Mouse (Mus musculus) ES-E14 (cell line): Measurements from ENCODE around the gene Man1c1.

Experiments
- CHD2 ChIP-seq: IDR thresholded peaks from 2 replicates; pipeline ENCODE4 v1.6.1; 2014; ENCODE audit warnings: mild to moderate bottlenecking, low read depth, low read length, inconsistent platforms
- HCFC1 ChIP-seq: IDR thresholded peaks from 2 replicates; pipeline ENCODE4 v1.6.1; 2012; ENCODE audit warnings: low read length, inconsistent platforms, borderline replicate concordance; ENCODE audit not compliant: insufficient read depth
- ZC3H11A ChIP-seq: IDR thresholded peaks from 2 replicates; pipeline ENCODE4 v1.6.1; 2012; ENCODE audit warnings: low read depth, mild to moderate bottlenecking, inconsistent platforms, low read length, borderline replicate concordance
- ZNF384 ChIP-seq: IDR thresholded peaks from 2 replicates; pipeline ENCODE4 v1.6.1; 2012; ENCODE audit warnings: low read depth, low read length, inconsistent platforms

GRCm38 (mm10) chr4:134559154-134559553 lies 144.9 kb downstream of the Man1c1 start:
- no peak for TF ChIP-seq CHD2
- no peak for TF ChIP-seq HCFC1
- no peak for TF ChIP-seq ZNF384
- TF ChIP-seq ZC3H11A = no peak
